Mouse (Mus musculus): Measurements from ENCODE around the gene Cdca3. TPM values are rescaled to one million over a fixed set of nuclear protein-coding genes. Genes with fewer than 3 reads are reported as not detected.
"Not testable (repeated sequence)": the region's sequence is repeated elsewhere in the genome, so short reads cannot be mapped to it uniquely, and the experiment has no call there.

Cdca3 gene
- polyA plus RNA-seq, 1 experiment from 2014 or later, result 139 TPM

DNA sequence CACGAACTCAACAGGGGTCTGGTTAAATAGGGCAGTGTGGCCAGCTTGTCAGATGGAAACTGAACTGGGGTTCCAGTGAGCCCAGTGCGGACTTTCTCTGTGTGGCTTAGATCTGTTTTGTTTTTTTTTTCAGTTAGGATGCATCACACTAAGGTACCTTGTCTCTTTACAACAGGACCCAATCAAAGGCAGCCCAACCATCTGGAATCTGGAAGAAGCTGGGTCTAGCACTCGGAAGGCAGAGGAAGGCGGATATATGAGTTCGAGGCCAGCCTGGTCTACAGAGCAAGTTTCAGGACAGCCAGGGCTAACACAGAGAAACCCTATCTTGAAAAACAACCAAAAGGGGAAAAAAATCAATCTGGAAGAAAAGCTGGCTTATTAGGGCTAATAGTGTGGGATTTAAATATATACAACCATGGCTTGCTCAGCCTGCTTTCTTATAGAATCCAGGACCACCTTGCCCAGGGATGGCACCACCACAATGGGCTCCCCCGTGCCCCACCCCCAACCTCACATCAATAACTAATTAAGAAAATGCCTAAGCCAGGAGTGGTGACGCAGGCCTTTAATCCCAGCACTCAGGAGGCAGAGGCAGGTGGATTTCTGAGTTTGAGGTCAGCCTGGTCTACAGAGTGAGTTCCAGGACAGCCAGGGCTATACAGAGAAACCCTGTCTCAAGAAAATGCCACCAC is 22.8 kb upstream of the Cdca3 start:
- peaks cover 11% of the 10 kb centered on the region for H3K4me1 ChIP-seq (ENCODE audit: control insufficient read depth, insufficient read depth, low read length)
- no peak for DNase-seq (ENCODE audit: low spot score)
- peaks cover 10% of the 10 kb centered on the region for H3K36me3 ChIP-seq (ENCODE audit: control insufficient read depth, insufficient read depth, low read length)
- no peak for ATAC-seq
- H3K27ac ChIP-seq (ENCODE audit: low read depth, low read length), result peak overlapping the region; percentile 31; the same call in 1 of the 2 replicates
- no peaks in the 10 kb centered on the region for H3K9me3 ChIP-seq (replicated peaks; ENCODE audit: control insufficient read depth, low read length)
- H3K27me3 ChIP-seq (replicated peaks; ENCODE audit: control insufficient read depth, insufficient read depth, low read length), result no peaks in the 10 kb centered on the region
- H3K9ac ChIP-seq (ENCODE audit: low read length), result no peak overlapping the region
- peak overlapping the region; percentile 60 for H3K4me2 ChIP-seq (ENCODE audit: low read length)
- no peak overlapping the region for H3K4me3 ChIP-seq (ENCODE audit: low read depth, low read length)
- 69% methylated on average over 7 of the region's 7 CpGs for WGBS

DNA sequence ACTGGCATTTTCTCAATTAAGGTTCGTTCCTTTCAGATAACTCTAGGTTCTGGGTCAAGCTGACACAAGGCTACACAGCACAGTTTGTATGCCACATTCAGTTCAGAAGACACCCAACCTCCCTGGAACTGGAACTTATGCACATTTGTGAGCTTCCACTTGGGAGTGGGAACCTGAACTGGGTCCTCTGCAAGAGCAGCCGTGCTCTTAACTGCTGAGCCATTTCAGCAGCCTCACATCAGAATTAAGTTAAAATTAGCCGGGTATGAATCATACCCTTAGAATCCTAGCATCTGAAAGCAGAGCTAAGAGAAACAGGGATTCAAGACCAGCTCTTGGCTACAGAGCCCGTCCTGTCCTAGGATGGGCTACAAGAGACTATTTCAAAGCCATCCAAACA is 22.0 kb upstream of the Cdca3 start:
- Histone ChIP-seq H3K27me3 (replicated peaks; ENCODE audit: control insufficient read depth, insufficient read depth, low read length) (no peaks in the 10 kb centered on the region), H3K9me3 (replicated peaks; ENCODE audit: control insufficient read depth, low read length) (no peaks in the 10 kb centered on the region), H3K4me2 (ENCODE audit: low read length) (no peak overlapping the region), H3K36me3 (ENCODE audit: control insufficient read depth, insufficient read depth, low read length) (peaks cover 18% of the 10 kb centered on the region), H3K4me1 (ENCODE audit: control insufficient read depth, insufficient read depth, low read length) (peaks cover 11% of the 10 kb centered on the region), H3K9ac (ENCODE audit: low read length) (no peak overlapping the region), H3K27ac (ENCODE audit: low read depth, low read length) (no peak overlapping the region), H3K4me3 (ENCODE audit: low read depth, low read length) (no peak overlapping the region)
- DNase-seq (ENCODE audit: low spot score), result no peak
- 91% methylated on average over 4 of the region's 4 CpGs for WGBS
- no peak for ATAC-seq

DNA sequence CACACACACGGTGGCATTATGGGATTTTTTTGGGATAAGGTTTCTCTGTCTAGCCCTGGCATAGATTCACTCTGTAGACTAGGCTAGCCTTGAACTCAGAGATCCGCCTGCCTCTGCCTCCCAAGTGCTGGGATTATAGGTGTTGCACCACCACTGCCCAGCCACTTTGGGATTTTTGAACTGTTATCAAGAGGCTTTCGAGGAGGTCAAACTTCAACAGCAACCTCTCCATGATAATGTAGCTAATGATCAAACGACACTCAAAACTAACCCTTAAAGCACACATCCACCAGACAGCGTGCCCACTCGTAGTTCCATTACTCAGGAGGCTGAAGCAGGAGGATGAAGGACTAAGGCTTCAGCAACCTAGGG is 21.4 kb upstream of the Cdca3 start:
- Histone ChIP-seq H3K9ac (ENCODE audit: low read length) (no peak overlapping the region), H3K27ac (ENCODE audit: low read depth, low read length) (no peak overlapping the region), H3K9me3 (replicated peaks; ENCODE audit: control insufficient read depth, low read length) (no peaks in the 10 kb centered on the region), H3K4me3 (ENCODE audit: low read depth, low read length) (peak overlapping the region; percentile 42; the same call in 1 of the 2 replicates), H3K27me3 (replicated peaks; ENCODE audit: control insufficient read depth, insufficient read depth, low read length) (no peaks in the 10 kb centered on the region), H3K4me2 (ENCODE audit: low read length) (peak overlapping the region; percentile 95), H3K36me3 (ENCODE audit: control insufficient read depth, insufficient read depth, low read length) (peaks cover 21% of the 10 kb centered on the region), H3K4me1 (ENCODE audit: control insufficient read depth, insufficient read depth, low read length) (peaks cover 17% of the 10 kb centered on the region)
- WGBS, result 88% methylated on average over 6 of the region's 6 CpGs
- no peak for DNase-seq (ENCODE audit: low spot score)
- ATAC-seq, result no peak

DNA sequence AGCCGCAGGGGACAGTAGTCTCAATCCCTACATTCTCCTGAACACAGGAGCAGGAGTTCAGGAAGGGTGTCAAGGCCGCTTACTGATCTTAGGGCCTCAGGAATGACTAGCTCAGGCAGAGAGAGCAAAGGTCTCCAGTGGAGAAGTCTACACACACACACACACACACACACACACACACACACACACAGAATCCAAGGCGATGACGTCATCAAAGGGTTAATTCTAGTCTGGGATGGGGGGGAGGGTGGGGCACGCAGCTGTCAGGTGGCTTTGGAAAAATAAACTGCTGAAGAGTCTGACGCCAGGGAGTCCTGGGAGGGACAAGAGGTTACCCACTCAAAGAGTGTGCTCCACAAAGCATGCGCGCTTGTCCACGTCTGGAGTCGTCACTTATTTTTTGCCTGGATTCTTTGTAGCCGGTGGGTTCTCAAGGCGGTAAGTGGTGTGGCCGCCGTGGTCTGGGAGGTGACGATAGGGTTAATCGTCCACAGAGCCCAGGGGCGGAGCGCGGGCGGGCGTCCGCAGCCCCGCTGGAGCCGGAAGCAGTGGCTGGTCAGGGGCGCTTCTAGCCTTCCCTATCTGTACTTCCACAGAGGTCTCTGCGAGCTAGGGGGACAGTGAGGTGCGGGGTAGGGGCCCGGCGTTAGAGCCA is 20.9 kb upstream of the Cdca3 start, which contains the start of gene Spsb2:
TSS of gene Spsb2 (plus strand) at position 304 of the 655 bp plus-strand sequence.
- 5% methylated on average over 29 of the region's 29 CpGs for WGBS
- H3K9ac ChIP-seq (ENCODE audit: low read length), result peak within 1 kb of the TSS; percentile 72
- DNase-seq (ENCODE audit: low spot score), result peak; percentile 60
- peaks cover 21% of the 10 kb centered on the region for H3K36me3 ChIP-seq (ENCODE audit: control insufficient read depth, insufficient read depth, low read length)
- H3K4me3 ChIP-seq (ENCODE audit: low read depth, low read length), result peak within 1 kb of the TSS; percentile 42
- H3K27me3 ChIP-seq (replicated peaks; ENCODE audit: control insufficient read depth, insufficient read depth, low read length), result no peaks in the 10 kb centered on the region
- peak within 1 kb of the TSS; percentile 72 for H3K27ac ChIP-seq (ENCODE audit: low read depth, low read length)
- H3K4me2 ChIP-seq (ENCODE audit: low read length), result peak within 1 kb of the TSS; percentile 95
- H3K4me1 ChIP-seq (ENCODE audit: control insufficient read depth, insufficient read depth, low read length), result peaks cover 18% of the 10 kb centered on the region
- peak; percentile 25 for ATAC-seq
- no peaks in the 10 kb centered on the region for H3K9me3 ChIP-seq (replicated peaks; ENCODE audit: control insufficient read depth, low read length)

DNA sequence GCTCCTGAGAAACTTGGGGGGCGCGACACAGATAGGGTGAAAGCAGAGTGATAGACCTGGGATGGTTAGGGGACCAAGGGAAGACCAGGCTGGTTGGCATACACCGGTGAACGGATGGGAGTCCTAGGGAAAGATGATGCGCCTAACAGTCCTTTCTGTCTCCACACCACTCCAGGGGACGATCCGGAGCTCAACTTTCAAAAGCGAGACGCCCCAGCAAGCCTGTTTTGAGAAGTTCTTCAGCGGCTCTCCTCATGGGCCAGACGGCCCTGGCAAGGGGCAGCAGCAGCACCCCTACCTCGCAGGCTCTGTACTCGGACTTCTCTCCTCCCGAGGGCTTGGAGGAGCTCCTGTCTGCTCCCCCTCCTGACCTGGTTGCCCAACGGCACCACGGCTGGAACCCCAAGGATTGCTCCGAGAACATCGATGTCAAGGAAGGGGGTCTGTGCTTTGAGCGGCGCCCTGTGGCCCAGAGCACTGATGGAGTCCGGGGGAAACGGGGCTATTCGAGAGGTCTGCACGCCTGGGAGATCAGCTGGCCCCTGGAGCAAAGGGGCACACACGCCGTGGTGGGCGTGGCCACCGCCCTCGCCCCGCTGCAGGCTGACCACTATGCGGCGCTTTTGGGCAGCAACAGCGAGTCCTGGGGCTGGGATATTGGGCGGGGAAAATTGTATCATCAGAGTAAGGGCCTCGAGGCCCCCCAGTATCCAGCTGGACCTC is 20.1 kb upstream of the Cdca3 start:
- Histone ChIP-seq H3K36me3 (ENCODE audit: control insufficient read depth, insufficient read depth, low read length) (peaks cover 21% of the 10 kb centered on the region), H3K27me3 (replicated peaks; ENCODE audit: control insufficient read depth, insufficient read depth, low read length) (no peaks in the 10 kb centered on the region)
- ATAC-seq, result peak; percentile 23

DNA sequence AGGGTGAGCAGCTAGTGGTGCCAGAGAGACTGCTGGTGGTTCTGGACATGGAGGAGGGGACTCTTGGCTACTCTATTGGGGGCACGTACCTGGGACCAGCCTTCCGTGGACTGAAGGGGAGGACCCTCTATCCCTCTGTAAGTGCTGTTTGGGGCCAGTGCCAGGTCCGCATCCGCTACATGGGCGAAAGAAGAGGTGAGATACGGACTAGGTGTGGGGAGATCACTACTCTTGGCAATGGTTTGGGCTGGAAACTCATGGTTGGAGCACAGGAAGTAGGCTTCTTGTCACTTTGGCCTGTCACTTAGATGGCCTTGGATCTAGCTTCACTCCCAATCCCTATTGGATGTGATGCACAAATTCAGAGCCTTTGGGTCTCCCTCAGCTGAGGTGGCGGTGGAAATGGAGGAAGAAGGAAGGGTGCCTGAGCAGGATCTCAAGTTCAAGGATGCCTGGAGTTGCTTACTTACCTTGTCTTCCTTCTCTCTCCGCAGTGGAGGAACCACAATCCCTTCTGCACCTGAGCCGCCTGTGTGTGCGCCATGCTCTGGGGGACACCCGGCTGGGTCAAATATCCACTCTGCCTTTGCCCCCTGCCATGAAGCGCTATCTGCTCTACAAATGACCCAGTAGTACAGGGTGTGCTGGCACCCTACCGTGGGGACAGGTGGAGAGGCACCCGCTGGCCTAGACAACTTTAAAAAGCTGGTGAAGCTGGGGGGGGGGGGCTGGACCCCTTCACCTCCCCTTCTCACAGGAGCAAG is 19.4 kb upstream of the Cdca3 start:
- H3K27me3 ChIP-seq (replicated peaks; ENCODE audit: control insufficient read depth, insufficient read depth, low read length), result no peaks in the 10 kb centered on the region
- DNase-seq (ENCODE audit: low spot score) (no peak), ATAC-seq (no peak)
- H3K4me3 ChIP-seq (ENCODE audit: low read depth, low read length), result peak overlapping the region; percentile 42
- peak overlapping the region; percentile 95 for H3K4me2 ChIP-seq (ENCODE audit: low read length)
- peaks cover 23% of the 10 kb centered on the region for H3K4me1 ChIP-seq (ENCODE audit: control insufficient read depth, insufficient read depth, low read length)
- H3K9me3 ChIP-seq (replicated peaks; ENCODE audit: control insufficient read depth, low read length), result no peaks in the 10 kb centered on the region
- H3K9ac ChIP-seq (ENCODE audit: low read length), result peak overlapping the region; percentile 72
- WGBS, result 34% methylated on average over 14 of the region's 14 CpGs
- H3K27ac ChIP-seq (ENCODE audit: low read depth, low read length), result peak overlapping the region; percentile 39; the same call in 1 of the 2 replicates
- peaks cover 23% of the 10 kb centered on the region for H3K36me3 ChIP-seq (ENCODE audit: control insufficient read depth, insufficient read depth, low read length)

More for the DNA sequence above, 20.1 kb upstream of the Cdca3 start:
- H3K27ac ChIP-seq (ENCODE audit: low read depth, low read length), result peak overlapping the region; percentile 72
- under 1% methylated on average over 35 of the region's 35 CpGs for WGBS
- peak; percentile 77 for DNase-seq (ENCODE audit: low spot score)
- peak overlapping the region; percentile 42 for H3K4me3 ChIP-seq (ENCODE audit: low read depth, low read length)
- H3K9ac ChIP-seq (ENCODE audit: low read length), result peak overlapping the region; percentile 72
- H3K4me1 ChIP-seq (ENCODE audit: control insufficient read depth, insufficient read depth, low read length), result peaks cover 19% of the 10 kb centered on the region
- peak overlapping the region; percentile 95 for H3K4me2 ChIP-seq (ENCODE audit: low read length)
- no peaks in the 10 kb centered on the region for H3K9me3 ChIP-seq (replicated peaks; ENCODE audit: control insufficient read depth, low read length)

DNA sequence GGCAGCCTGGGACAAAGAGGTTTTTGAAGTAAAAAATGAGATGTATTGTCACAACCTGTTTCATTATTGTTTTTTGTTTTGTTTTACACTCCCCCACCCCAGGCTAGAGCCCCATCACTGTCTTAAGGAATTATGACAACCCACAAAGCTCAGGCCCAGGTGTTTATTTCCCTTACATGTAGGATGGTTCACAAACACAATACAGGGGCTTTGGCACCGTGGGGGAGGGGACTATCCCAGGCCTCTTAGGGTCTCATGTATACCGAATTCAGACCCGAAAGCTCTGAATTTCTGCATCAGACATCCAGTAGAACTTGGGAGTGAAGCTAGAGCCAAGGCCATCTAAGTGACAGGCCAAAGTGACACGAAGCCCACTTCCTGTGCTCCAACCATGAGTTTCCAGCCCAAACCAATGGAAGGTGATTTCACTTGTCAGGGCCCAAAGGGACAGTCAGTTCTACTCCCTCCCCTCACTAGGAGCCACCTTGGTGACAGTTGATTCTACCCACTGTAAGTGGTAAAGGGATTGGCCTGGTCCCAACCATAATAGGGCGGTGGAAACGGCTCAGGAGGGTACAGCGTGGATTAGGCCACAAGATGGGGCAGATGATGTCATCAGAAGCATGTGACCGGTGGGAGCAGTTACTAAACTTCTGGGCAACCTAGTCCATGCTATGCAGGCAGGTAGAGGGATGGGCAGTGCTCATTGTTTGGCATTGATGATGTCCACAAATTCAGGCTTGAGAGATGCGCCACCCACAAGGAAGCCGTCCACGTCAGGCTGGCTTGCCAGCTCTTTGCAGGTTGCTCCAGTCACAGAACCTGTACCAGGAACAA is 18.6 kb upstream of the Cdca3 start:
- not testable (repeated sequence) for DNase-seq (ENCODE audit: low spot score); H3K27me3 ChIP-seq (replicated peaks; ENCODE audit: control insufficient read depth, insufficient read depth, low read length); H3K9ac ChIP-seq (ENCODE audit: low read length); H3K4me3 ChIP-seq (ENCODE audit: low read depth, low read length); H3K4me2 ChIP-seq (ENCODE audit: low read length); ATAC-seq; H3K9me3 ChIP-seq (replicated peaks; ENCODE audit: control insufficient read depth, low read length); H3K27ac ChIP-seq (ENCODE audit: low read depth, low read length)
- Histone ChIP-seq H3K4me1 (ENCODE audit: control insufficient read depth, insufficient read depth, low read length) (peaks cover 23% of the 10 kb centered on the region), H3K36me3 (ENCODE audit: control insufficient read depth, insufficient read depth, low read length) (peaks cover 29% of the 10 kb centered on the region)
- 79% methylated on average over 10 of the region's 11 CpGs for WGBS

DNA sequence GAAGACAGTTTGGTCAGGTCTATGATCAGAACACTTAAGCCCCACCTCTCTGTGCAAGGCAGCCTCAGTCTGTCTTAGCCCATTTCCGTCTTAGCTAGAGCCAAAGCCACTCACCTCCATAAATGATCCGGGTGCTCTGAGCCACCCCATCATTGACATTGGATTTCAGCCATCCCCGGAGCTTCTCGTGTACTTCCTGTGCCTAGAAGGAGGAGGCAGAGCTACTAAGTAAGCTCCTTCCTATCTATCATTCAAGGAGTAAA is 18.0 kb upstream of the Cdca3 start:
- H3K4me3 ChIP-seq (ENCODE audit: low read depth, low read length), result no peak overlapping the region
- H3K4me2 ChIP-seq (ENCODE audit: low read length), result no peak overlapping the region
- H3K4me1 ChIP-seq (ENCODE audit: control insufficient read depth, insufficient read depth, low read length), result peaks cover 20% of the 10 kb centered on the region
- no peaks in the 10 kb centered on the region for H3K9me3 ChIP-seq (replicated peaks; ENCODE audit: control insufficient read depth, low read length)
- no peak overlapping the region for H3K27ac ChIP-seq (ENCODE audit: low read depth, low read length)
- DNase-seq (ENCODE audit: low spot score), result no peak
- peaks cover 34% of the 10 kb centered on the region for H3K36me3 ChIP-seq (ENCODE audit: control insufficient read depth, insufficient read depth, low read length)
- 85% methylated on average over 4 of the region's 4 CpGs for WGBS
- H3K27me3 ChIP-seq (replicated peaks; ENCODE audit: control insufficient read depth, insufficient read depth, low read length), result no peaks in the 10 kb centered on the region
- no peak for ATAC-seq
- no peak overlapping the region for H3K9ac ChIP-seq (ENCODE audit: low read length)

All from forebrain, embryonic 14.5 days (tissue).